Mouse (Mus musculus) limb, embryonic 11.5 days (tissue): ENCODE measurements at regions not wholly inside any gene's neighbourhood (a gene's known extent, or its start where the extent isn't known, plus 50 kb on each side); places are given as distances from the start of the nearest gene placed in this dataset.
"Not testable (repeated sequence)": the region's sequence is repeated elsewhere in the genome, so short reads cannot be mapped to it uniquely, and the experiment has no call there.

Experiments
- ATAC-seq: fragments of 200-750 bp; cut with Nextera tagmentation; 2 replicates; pipeline ENCODE4 v1.8.0; 2017; ENCODE audit warnings: low read depth; ENCODE audit not compliant: insufficient number of reproducible peaks, low FRiP score, low TSS enrichment
- DNase-seq: peaks from one replicate; pipeline ENCODE4 v3.0.0-alpha.2; 2015; ENCODE audit warnings: low spot score
- H3K27ac ChIP-seq: fragments of 300-500 bp; sonication (generic); replicated peaks from 2 replicates; pipeline ENCODE4 v1.5.1; 2014; ENCODE audit warnings: low read depth, mild to moderate bottlenecking, low read length
- H3K27me3 ChIP-seq: fragments of 300-500 bp; sonication (generic); 2 replicates; pipeline ENCODE4 v1.6.1; 2014; ENCODE audit warnings: mild to moderate bottlenecking, low read length, mixed read lengths; ENCODE audit not compliant: control insufficient read depth, insufficient read depth
- H3K36me3 ChIP-seq: fragments of 300-500 bp; sonication (generic); 2 replicates; pipeline ENCODE4 v1.6.1; 2014; ENCODE audit warnings: mild to moderate bottlenecking, low read length, moderate library complexity, mixed read lengths; ENCODE audit not compliant: control insufficient read depth, insufficient read depth
- H3K4me1 ChIP-seq: fragments of 300-500 bp; sonication (generic); 2 replicates; pipeline ENCODE4 v1.6.1; 2014; ENCODE audit warnings: low read length, mixed read lengths; ENCODE audit not compliant: control insufficient read depth, insufficient read depth
- H3K4me2 ChIP-seq: fragments of 300-500 bp; sonication (generic); 2 replicates; pipeline ENCODE4 v1.6.1; 2014; ENCODE audit warnings: low read depth, mild to moderate bottlenecking, moderate library complexity; ENCODE audit not compliant: severe bottlenecking
- H3K4me3 ChIP-seq: fragments of 300-500 bp; sonication (generic); 2 replicates; pipeline ENCODE4 v1.5.1; 2014; ENCODE audit warnings: low read depth, low read length
- H3K9ac ChIP-seq: fragments of 300-500 bp; sonication (generic); 2 replicates; pipeline ENCODE4 v1.6.1; 2014; ENCODE audit warnings: mild to moderate bottlenecking, low read length
- H3K9me3 ChIP-seq: fragments of 300-500 bp; sonication (generic); 2 replicates; pipeline ENCODE4 v1.6.1; 2016; ENCODE audit warnings: low read length; ENCODE audit not compliant: control insufficient read depth
- WGBS: fragments of 180-500 bp; shearing (Covaris S2); extraction: QIAGEN DNeasy Blood & Tissue Kit; methylation state at CpG from one replicate; pipeline ENCODE4 v1.1.7; 2014; 5-methylcytosine and 5-hydroxymethylcytosine counted together

DNA sequence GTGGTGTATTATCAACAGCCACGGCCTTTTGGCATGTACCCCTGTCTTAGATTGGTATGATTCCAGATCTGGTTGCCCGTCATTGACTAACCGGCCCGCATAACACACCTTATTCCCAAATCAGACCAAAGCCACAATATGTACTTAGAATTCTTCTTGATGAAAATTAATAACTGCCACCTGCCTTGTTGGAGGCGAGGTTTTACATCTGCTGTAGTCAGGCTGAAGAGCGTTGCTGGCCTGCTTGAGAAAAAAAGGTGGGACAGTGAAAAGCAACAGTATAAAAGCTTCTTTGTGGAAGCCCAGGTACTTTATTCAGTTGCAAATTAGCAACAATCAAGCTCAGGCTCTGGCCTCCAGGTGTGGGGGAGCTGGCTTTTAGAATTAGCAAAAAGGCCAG, 223.6 kb upstream of the Car8 start:
- H3K9me3 ChIP-seq, H3K27me3 ChIP-seq, H3K36me3 ChIP-seq, H3K4me3 ChIP-seq, H3K9ac ChIP-seq, DNase-seq, H3K4me1 ChIP-seq, ATAC-seq, H3K27ac ChIP-seq, H3K4me2 ChIP-seq: not testable (repeated sequence)
- 94% methylated on average over 6 of the region's 6 CpGs for WGBS

DNA sequence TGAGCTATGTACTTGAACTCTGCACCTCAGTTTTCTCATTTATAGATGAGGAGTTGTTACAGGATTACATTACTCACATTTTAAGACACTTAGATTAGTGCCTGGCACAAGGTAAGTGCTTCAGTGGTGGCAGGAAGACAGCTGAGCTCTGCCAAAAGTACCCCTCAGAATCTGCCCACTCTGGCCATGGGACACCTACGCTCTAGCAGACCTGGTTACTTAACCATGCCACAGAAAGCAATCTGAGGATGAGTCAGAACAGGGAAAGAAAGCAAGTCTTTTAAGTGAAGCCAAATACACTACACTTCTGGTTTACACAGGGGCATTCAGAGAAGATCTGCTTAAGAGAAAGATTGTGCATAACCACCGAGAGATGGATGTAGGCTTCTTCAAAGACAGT, 215.5 kb upstream of the Car8 start:
- H3K36me3 ChIP-seq: no peaks in the 10 kb centered on the region
- H3K4me1 ChIP-seq: no peaks in the 10 kb centered on the region
- ATAC-seq (no peak), DNase-seq (no peak)
- no peaks in the 10 kb centered on the region for H3K9me3 ChIP-seq
- no peak overlapping the region for H3K27ac ChIP-seq
- H3K4me3 ChIP-seq: no peak overlapping the region
- H3K4me2 ChIP-seq: no peak overlapping the region
- 89% methylated on average over 2 of the region's 2 CpGs for WGBS
- H3K9ac ChIP-seq: no peak overlapping the region
- H3K27me3 ChIP-seq: no peaks in the 10 kb centered on the region

DNA sequence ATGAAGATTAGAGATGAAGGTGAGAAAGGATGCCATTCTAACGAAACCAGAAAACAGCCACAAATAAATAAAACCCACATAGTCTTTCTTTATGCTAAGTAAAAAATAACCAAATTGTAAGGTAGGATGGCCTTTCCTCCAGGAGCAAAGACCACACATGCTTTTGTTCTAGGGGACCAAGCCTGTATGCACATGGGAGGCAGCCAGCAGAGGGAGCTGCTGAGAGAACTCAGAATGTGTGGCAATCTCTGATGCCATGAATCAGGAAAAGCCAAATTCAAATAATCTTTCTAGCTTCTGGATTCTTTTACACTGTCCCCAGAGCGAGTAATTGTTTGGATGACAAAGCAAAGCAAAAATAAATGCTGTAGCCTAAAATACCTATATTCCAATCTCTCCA, 193.6 kb upstream of the Car8 start:
- ATAC-seq (no peak), DNase-seq (peak; percentile 73)
- Histone ChIP-seq H3K27ac (no peak overlapping the region), H3K27me3 (no peaks in the 10 kb centered on the region), H3K4me2 (no peak overlapping the region), H3K4me1 (no peaks in the 10 kb centered on the region), H3K9ac (no peak overlapping the region), H3K4me3 (no peak overlapping the region), H3K36me3 (no peaks in the 10 kb centered on the region), H3K9me3 (no peaks in the 10 kb centered on the region)
- WGBS: 61% methylated on average over 2 of the region's 2 CpGs

DNA sequence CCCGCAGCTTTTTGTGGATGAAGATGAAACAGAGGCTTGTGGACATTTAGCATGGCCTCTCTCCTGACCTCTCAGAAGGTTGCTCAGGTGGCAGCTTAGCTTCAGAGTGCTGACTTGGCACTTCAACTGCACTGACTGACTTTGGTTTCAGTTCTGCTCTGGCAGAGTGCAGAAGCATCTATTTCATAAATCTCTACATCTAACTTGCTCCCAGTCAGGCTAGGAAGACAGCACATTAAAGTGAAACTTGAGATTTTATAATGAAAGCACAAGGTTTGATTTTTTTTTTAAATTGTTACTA, 192.1 kb upstream of the Car8 start:
- Histone ChIP-seq H3K4me3 (no peak overlapping the region), H3K4me2 (no peak overlapping the region), H3K36me3 (no peaks in the 10 kb centered on the region), H3K9ac (no peak overlapping the region), H3K27me3 (no peaks in the 10 kb centered on the region), H3K4me1 (no peaks in the 10 kb centered on the region), H3K9me3 (no peaks in the 10 kb centered on the region), H3K27ac (no peak overlapping the region)
- 31% methylated on average over 1 of the region's 1 CpGs for WGBS
- ATAC-seq (no peak), DNase-seq (no peak)

DNA sequence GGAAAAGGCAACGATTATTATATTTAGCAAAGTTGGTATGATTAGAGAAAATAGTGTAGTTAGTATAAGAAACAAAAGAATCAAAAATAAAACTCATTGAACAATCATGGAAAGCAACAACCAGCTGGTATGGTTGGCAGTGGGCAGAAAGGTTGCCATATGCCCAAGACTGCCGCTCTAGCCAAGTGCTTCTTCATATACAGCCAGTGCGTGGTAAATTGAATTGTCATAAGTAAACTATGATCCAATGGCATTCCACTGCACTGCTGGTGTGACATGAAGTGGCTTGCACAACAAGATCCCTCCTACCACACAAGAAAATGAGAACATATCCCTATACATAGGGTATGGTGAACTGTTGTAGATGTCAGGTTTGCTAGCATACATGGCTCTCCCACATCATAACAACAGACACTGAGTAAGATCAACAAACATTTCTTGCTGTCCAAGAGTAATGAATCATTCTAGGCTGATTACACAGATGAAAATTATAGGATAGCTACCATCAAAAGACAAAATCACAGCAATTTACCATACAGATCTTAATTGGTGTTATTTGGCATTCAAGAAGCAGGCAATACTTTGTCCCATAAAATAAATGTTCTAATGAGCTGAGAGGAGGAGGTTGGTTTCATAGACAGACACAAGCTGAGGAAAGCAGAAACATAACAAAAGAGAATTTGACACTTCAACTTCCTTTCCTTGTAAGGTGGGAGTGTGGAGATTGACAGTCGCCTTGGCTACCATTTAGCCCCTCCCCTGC, 191.6 kb upstream of the Car8 start:
- Histone ChIP-seq H3K9ac (no peak overlapping the region), H3K27ac (no peak overlapping the region), H3K4me3 (no peak overlapping the region), H3K27me3 (no peaks in the 10 kb centered on the region), H3K36me3 (no peaks in the 10 kb centered on the region), H3K4me1 (no peaks in the 10 kb centered on the region), H3K4me2 (no peak overlapping the region), H3K9me3 (no peaks in the 10 kb centered on the region)
- DNase-seq: no peak
- 80% methylated on average over 4 of the region's 4 CpGs for WGBS
- ATAC-seq: no peak

DNA sequence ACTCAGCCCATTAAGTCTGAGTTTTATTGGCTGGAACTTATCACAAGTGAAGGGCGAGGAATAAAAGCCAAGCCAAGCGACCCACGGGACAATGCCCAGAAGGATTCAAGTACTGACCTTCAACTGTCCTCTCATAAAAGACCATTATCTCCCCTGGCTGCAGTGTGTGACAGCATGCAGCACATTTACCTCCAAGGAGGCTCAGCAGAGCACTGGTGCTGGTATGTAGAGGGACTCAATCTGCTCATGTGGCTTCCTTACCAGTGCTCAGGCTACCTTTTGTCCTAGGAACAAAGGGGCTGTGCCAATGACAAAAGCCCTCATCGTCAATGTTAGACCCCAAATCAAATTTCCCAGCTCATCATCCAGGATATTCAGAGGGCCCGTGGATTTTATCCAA, 190.9 kb upstream of the Car8 start:
- H3K27ac ChIP-seq: no peak overlapping the region
- no peaks in the 10 kb centered on the region for H3K9me3 ChIP-seq
- no peak overlapping the region for H3K4me2 ChIP-seq
- ATAC-seq (no peak), DNase-seq (no peak)
- H3K27me3 ChIP-seq: no peaks in the 10 kb centered on the region
- WGBS: 66% methylated on average over 5 of the region's 5 CpGs
- H3K4me1 ChIP-seq: no peaks in the 10 kb centered on the region
- H3K9ac ChIP-seq: no peak overlapping the region
- H3K36me3 ChIP-seq: no peaks in the 10 kb centered on the region
- no peak overlapping the region for H3K4me3 ChIP-seq

DNA sequence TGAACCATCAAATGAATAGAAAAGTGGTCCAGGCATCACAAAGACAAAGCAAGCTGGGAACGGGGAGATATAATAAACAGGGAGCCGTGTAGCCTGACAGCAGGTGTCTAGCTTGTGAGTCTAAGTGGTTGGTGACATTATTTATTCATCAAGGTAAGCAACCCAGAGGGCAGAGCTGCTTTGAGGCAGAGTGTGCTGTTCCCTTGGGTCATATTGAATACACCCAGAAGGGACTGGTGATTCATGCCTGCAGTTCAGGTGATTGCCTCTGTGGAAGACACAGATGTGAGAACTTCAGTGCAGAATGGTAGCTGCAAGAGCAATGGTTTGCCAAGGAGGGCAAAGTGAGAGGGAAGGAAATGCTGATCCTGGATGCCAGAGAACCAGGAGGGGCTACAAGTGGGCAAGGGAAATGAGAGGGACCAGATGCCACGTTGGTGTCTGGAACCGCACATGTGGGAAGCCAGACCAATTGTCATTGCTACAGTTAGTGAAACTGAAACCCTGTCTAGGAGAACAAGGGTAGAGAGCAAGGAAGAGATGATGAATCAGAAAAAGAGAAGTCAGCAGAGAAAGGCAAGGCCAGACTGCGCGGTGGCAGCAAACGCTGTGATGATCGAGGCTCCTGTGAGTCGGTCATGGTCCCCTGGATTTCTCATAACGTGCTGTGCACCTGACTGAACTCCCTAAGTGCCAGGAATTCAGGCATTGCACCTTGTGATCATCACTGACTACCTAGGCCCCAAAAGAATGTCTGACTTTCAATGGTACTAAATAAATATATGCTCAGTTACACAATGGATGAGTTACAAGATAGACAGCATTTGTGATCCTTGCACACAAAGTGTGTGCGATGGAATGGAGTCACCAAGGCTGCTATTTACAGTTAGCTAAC, 190.0 kb upstream of the Car8 start:
- H3K4me1 ChIP-seq: no peaks in the 10 kb centered on the region
- 88% methylated on average over 11 of the region's 11 CpGs for WGBS
- no peak for ATAC-seq
- H3K27ac ChIP-seq: no peak overlapping the region
- H3K9ac ChIP-seq: no peak overlapping the region
- DNase-seq: no peak
- H3K36me3 ChIP-seq: no peaks in the 10 kb centered on the region
- no peak overlapping the region for H3K4me2 ChIP-seq
- no peaks in the 10 kb centered on the region for H3K9me3 ChIP-seq
- H3K4me3 ChIP-seq: no peak overlapping the region
- H3K27me3 ChIP-seq: no peaks in the 10 kb centered on the region

DNA sequence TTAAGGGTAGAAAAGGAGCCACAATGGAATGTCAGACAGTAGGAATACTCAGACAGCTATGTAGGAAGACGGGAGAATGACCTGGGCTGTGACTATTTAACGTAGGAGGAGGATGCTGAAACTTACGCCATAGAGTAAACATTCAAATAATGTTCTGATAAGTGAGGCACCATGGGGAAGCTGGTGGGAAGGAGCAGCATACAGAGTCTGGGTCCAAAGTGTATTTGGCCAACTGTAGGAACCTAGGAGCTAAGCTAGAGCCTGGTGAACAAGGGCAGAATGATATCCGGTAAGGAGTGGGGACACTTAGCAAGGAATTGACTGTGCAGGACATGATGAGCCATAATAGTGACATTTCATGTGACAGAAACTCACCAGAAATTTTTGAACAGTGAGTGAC, 189.0 kb upstream of the Car8 start:
- no peak overlapping the region for H3K4me3 ChIP-seq
- no peak for ATAC-seq
- 84% methylated on average over 4 of the region's 4 CpGs for WGBS

More for the DNA sequence above, 189.0 kb upstream of the Car8 start:
- Histone ChIP-seq H3K27me3 (no peaks in the 10 kb centered on the region), H3K4me1 (no peaks in the 10 kb centered on the region), H3K4me2 (no peak overlapping the region), H3K9me3 (no peaks in the 10 kb centered on the region), H3K36me3 (no peaks in the 10 kb centered on the region), H3K9ac (no peak overlapping the region), H3K27ac (no peak overlapping the region)
- no peak for DNase-seq
